Mouse (Mus musculus): Measurements from ENCODE around the gene Sqstm1. TPM values are rescaled to one million over a fixed set of nuclear protein-coding genes. Genes with fewer than 3 reads are reported as not detected.

The Sqstm1 gene
- total and polyA plus RNA-seq, 3 experiments: 200 to 421 (median 298) TPM

DNA sequence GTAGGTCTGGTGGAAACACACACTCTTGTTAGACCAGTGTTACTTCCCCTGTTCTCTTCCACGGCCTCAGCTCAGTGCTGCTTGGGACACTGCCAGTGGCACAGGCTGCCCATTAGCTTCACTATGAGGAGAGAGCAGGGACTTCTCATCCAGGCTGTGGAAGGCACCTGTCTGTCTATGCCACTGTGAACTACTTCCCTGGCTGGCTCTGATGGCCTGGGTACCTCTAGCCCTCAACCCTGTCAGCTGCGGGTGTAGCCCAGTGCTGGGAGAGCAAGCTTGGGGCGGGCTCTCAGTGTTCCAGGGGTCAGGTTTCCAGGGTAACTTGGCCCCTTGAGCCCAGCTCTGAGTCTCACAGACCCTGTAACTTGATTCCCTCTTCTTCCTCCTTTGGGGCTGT lies 18.1 kb upstream of the Sqstm1 start:
- 43% methylated on average over 3 of the region's 3 CpGs for WGBS
- TF ChIP-seq EP300 (IDR thresholded peaks at IDR 0.05; ENCODE audit: insufficient read depth, low read depth, low read length) (no peak), CTCF (IDR thresholded peaks at IDR 0.05) (no peak)
- no peaks in the 10 kb centered on the region for H3K27me3 ChIP-seq (ENCODE audit: control insufficient read depth, insufficient read depth, low read length)
- no peaks in the 10 kb centered on the region for H3K36me3 ChIP-seq (ENCODE audit: control insufficient read depth, insufficient read depth, low read length)
- H3K79me2 ChIP-seq (replicated peaks; ENCODE audit: control insufficient read depth, insufficient read depth, low read length): no peaks in the 10 kb centered on the region
- H3K27ac ChIP-seq: no peak overlapping the region; the same call in 1 of the 2 replicates
- no peak for DNase-seq
- no peak overlapping the region; the same call in 1 of the 2 replicates for H3K9ac ChIP-seq (ENCODE audit: low read depth, low read length)
- intact Hi-C loops (cut with DNase I): loop anchor here (10.0 kb wide), 1 partner anchor 244 kb away; no protein-coding TSS in a partner anchor
- H3K4me3 ChIP-seq: no peak overlapping the region
- peaks cover 29% of the 10 kb centered on the region for H3K4me1 ChIP-seq (ENCODE audit: control insufficient read depth, insufficient read depth, low read length)

- Histone ChIP-seq H3K27ac (peak overlapping the region; percentile 85; the same call in 1 of the 2 replicates), H3K4me1 (ENCODE audit: control insufficient read depth, insufficient read depth, low read length) (peaks cover 29% of the 10 kb centered on the region), H3K27me3 (ENCODE audit: control insufficient read depth, insufficient read depth, low read length) (no peaks in the 10 kb centered on the region), H3K9ac (ENCODE audit: low read depth, low read length) (no peak overlapping the region), H3K36me3 (ENCODE audit: control insufficient read depth, insufficient read depth, low read length) (no peaks in the 10 kb centered on the region), H3K79me2 (replicated peaks; ENCODE audit: control insufficient read depth, insufficient read depth, low read length) (no peaks in the 10 kb centered on the region), H3K4me3 (no peak overlapping the region)
- no peak for TF ChIP-seq CTCF (IDR thresholded peaks at IDR 0.05)
- no peak for TF ChIP-seq POLR2A (IDR thresholded peaks at IDR 0.05; ENCODE audit: insufficient read depth, low read depth, low read length)
- no peak for TF ChIP-seq EP300 (IDR thresholded peaks at IDR 0.05; ENCODE audit: insufficient read depth, low read depth, low read length)
- no peak for DNase-seq
- intact Hi-C loops (cut with DNase I): loop anchor here (2.0 to 10.0 kb wide), 2 partner anchors 53 to 243 kb away; partner anchors contain the start of gene Mrnip
- WGBS: 67% methylated on average over 4 of the region's 4 CpGs
These were observed 17.1 kb upstream of the Sqstm1 start for GRCm38 (mm10) chr11:50227736-50228135.

DNA sequence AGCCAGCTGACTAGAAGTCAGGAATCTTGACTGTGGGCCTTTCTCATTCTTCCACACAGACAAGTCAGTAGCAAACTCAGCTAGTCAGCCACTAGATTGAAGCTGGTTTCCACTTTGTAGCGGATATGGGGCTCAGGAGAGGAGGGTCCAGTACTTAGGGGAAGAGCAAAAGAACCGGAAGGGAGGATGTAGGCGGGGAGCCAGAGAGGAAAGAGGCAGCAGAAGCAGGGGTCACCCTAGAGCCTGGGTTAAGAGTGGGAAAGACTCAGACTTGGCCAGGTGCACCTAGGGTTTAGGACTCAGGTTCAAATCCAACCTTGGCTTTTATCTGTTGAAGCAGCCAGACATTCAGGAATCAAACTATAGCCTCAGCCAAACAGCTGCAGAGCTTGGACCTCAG lies 16.6 kb upstream of the Sqstm1 start:
- Histone ChIP-seq H3K9ac (ENCODE audit: low read depth, low read length) (0 out of 2 replicates have a peak overlapping the region, but pooled peaks have one; percentile 5), H3K27ac (peak overlapping the region; percentile 85), H3K36me3 (ENCODE audit: control insufficient read depth, insufficient read depth, low read length) (no peaks in the 10 kb centered on the region), H3K4me1 (ENCODE audit: control insufficient read depth, insufficient read depth, low read length) (peaks cover 29% of the 10 kb centered on the region), H3K27me3 (ENCODE audit: control insufficient read depth, insufficient read depth, low read length) (no peaks in the 10 kb centered on the region), H3K4me3 (no peak overlapping the region; the same call in 1 of the 2 replicates), H3K79me2 (replicated peaks; ENCODE audit: control insufficient read depth, insufficient read depth, low read length) (no peaks in the 10 kb centered on the region)
- intact Hi-C loops (cut with DNase I): loop anchor here (2.0 to 10.0 kb wide), 2 partner anchors 52 to 242 kb away; partner anchors contain the start of gene Mrnip
- 55% methylated on average over 3 of the region's 3 CpGs for WGBS
- no peak for TF ChIP-seq EP300 (IDR thresholded peaks at IDR 0.05; ENCODE audit: insufficient read depth, low read depth, low read length)
- TF ChIP-seq POLR2A (IDR thresholded peaks at IDR 0.05; ENCODE audit: insufficient read depth, low read depth, low read length): 0 out of 2 replicates have a peak, but pooled peaks have one; percentile 37
- no peak for DNase-seq

- H3K79me2 ChIP-seq (replicated peaks; ENCODE audit: control insufficient read depth, insufficient read depth, low read length): no peaks in the 10 kb centered on the region
- DNase-seq: no peak
- H3K27me3 ChIP-seq (ENCODE audit: control insufficient read depth, insufficient read depth, low read length): no peaks in the 10 kb centered on the region
- peak overlapping the region; percentile 85 for H3K27ac ChIP-seq
- WGBS: 17% methylated on average over 2 of the region's 2 CpGs
- peak overlapping the region; percentile 91 for H3K9ac ChIP-seq (ENCODE audit: low read depth, low read length)
- TF ChIP-seq POLR2A (IDR thresholded peaks at IDR 0.05; ENCODE audit: insufficient read depth, low read depth, low read length): no peak
- TF ChIP-seq CTCF (IDR thresholded peaks at IDR 0.05): no peak
- no peak for TF ChIP-seq EP300 (IDR thresholded peaks at IDR 0.05; ENCODE audit: insufficient read depth, low read depth, low read length)
- peak overlapping the region; percentile 70 for H3K4me3 ChIP-seq
- H3K36me3 ChIP-seq (ENCODE audit: control insufficient read depth, insufficient read depth, low read length): no peaks in the 10 kb centered on the region
- intact Hi-C loops (cut with DNase I): loop anchor here (2.0 to 10.0 kb wide), 2 partner anchors 52 to 242 kb away; partner anchors contain the start of gene Mrnip
- peaks cover 29% of the 10 kb centered on the region for H3K4me1 ChIP-seq (ENCODE audit: control insufficient read depth, insufficient read depth, low read length)
These were observed 15.8 kb upstream of the Sqstm1 start for GRCm38 (mm10) chr11:50226406-50226805.

DNA sequence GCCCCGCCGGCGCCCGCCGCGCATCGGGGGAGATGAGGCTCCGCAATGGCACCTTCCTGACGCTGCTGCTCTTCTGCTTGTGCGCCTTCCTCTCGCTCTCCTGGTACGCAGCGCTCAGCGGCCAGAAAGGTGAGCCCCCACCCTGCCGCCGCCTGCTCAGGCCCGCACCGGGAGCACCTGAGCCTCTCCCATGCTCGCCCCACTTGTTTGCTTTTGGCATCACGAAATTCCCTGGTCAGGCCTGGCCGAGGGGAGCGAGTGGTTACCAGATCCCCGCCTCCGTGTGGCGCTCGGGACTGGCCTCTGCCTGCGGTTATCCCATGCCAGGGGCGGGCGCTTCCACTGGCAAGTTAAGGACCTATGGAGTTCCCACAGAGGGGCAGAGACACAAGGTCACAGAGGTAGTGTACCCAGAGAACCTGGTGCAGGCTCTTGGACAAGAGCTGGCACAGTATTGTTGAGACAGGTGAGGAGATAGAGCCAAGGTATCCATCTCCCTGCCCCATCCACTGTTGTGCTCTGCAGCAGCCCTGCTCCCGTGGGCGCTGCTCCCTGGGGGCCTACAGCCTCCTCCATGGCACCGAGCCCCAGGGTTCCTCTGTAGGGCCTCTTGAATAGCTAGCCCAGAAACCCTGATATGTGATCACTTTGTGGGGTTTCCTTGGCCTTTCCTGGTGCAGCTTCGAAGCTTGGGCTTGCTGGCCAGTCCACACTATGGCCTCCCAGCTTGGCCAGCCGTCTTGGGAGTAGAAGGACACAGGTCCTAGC lies 15.2 kb upstream of the Sqstm1 start:
- Histone ChIP-seq H3K27ac (peak overlapping the region; percentile 85), H3K9ac (ENCODE audit: low read depth, low read length) (peak overlapping the region; percentile 91), H3K27me3 (ENCODE audit: control insufficient read depth, insufficient read depth, low read length) (no peaks in the 10 kb centered on the region), H3K79me2 (replicated peaks; ENCODE audit: control insufficient read depth, insufficient read depth, low read length) (no peaks in the 10 kb centered on the region), H3K4me1 (ENCODE audit: control insufficient read depth, insufficient read depth, low read length) (peaks cover 29% of the 10 kb centered on the region), H3K4me3 (peak overlapping the region; percentile 70), H3K36me3 (ENCODE audit: control insufficient read depth, insufficient read depth, low read length) (no peaks in the 10 kb centered on the region)
- no peak for TF ChIP-seq CTCF (IDR thresholded peaks at IDR 0.05)
- TF ChIP-seq EP300 (IDR thresholded peaks at IDR 0.05; ENCODE audit: insufficient read depth, low read depth, low read length): no peak
- intact Hi-C loops (cut with DNase I): loop anchor here (2.0 to 10.0 kb wide), 4 partner anchors 15 to 241 kb away; partner anchors contain the start of genes Mgat4b, Mrnip and Sqstm1
- WGBS: under 1% methylated on average over 32 of the region's 34 CpGs
- DNase-seq: peak; percentile 61 to 71
